Mouse (Mus musculus): ENCODE results near the gene Gm21497.
"Not testable (repeated sequence)": the region's sequence is repeated elsewhere in the genome, so short reads cannot be mapped to it uniquely, and the experiment has no call there.

Gene Gm21497

DNA sequence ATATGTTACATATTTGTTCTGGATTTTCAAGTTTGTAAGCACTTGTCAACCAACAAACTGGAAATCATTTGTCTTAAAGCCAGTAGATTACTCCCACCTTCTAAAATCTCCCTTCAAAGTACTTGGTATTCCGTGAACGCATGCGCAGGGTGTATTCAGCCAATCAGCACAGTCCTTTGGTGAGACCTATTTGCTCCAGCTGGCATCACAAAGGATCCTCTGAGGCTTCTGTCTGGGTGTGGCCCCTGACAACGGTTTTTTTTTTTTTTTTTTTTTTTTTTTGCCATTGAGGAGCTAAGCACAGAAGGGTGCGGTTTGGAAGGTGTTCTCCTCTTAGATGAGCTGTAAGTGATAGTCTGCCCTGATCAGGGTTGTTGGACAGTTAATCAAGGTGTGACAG is at the start of gene Gm21497:
Gene Gm21497 (plus strand): TSS at position 301 of the 400 bp plus-strand sequence.
- in situ Hi-C loops (cut with MboI, MseI), result not testable (repeated sequence)
